Mouse (Mus musculus) urinary bladder, postnatal 36 days (tissue): ENCODE results near the gene Olfr544.

Experiments used
- DNase-seq, 2 experiments: peaks; one replicate each; pipeline ENCODE4 v3.0.0; 2022; ENCODE audit warnings: low spot score in 2 of 2, mixed read lengths in 1 of 2

The Olfr544 gene

GRCm38 (mm10) chr7:102478425-102478824 is 9.7 kb downstream of the Olfr544 start:
- no peak for DNase-seq

- no peak for DNase-seq
Measured at GRCm38 (mm10) chr7:102477377-102477776, 10.7 kb downstream of the Olfr544 start.

GRCm38 (mm10) chr7:102476601-102477000 is 11.5 kb downstream of the Olfr544 start:
- no peak for DNase-seq

- no peak for DNase-seq
Measured at GRCm38 (mm10) chr7:102472675-102473074, 15.4 kb downstream of the Olfr544 start.

- no peak for DNase-seq
Measured at GRCm38 (mm10) chr7:102467566-102467965, 20.5 kb downstream of the Olfr544 start.

GRCm38 (mm10) chr7:102458618-102459380 is 29.3 kb downstream of the Olfr544 start:
- DNase-seq = peak in 1 of 2 experiments; percentile 32

GRCm38 (mm10) chr7:102446438-102446837 is 41.7 kb downstream of the Olfr544 start:
- DNase-seq = no peak

GRCm38 (mm10) chr7:102444301-102444700 is 43.8 kb downstream of the Olfr544 start:
- no peak for DNase-seq

- DNase-seq = no peak
Measured at GRCm38 (mm10) chr7:102442432-102442831, 45.7 kb downstream of the Olfr544 start.

- peak; percentile 95 to 96 for DNase-seq
Measured at GRCm38 (mm10) chr7:102441657-102442391, 46.3 kb downstream of the Olfr544 start, which contains the start of gene Rrm1. Gene Rrm1, plus strand, starts transcription at chr7:102441695.

- no peak for DNase-seq
Measured at GRCm38 (mm10) chr7:102440822-102441656, 47.1 kb downstream of the Olfr544 start.

- DNase-seq = no peak
Measured at GRCm38 (mm10) chr7:102434344-102434743, 53.8 kb downstream of the Olfr544 start.
